Mouse (Mus musculus): ENCODE results near the gene Map7d2. TPM values are rescaled to one million over a fixed set of nuclear protein-coding genes. Genes with fewer than 3 reads are reported as not detected.

Map7d2 gene
- polyA plus RNA-seq, 1 experiment from 2014 or later, result 0.96 TPM

DNA sequence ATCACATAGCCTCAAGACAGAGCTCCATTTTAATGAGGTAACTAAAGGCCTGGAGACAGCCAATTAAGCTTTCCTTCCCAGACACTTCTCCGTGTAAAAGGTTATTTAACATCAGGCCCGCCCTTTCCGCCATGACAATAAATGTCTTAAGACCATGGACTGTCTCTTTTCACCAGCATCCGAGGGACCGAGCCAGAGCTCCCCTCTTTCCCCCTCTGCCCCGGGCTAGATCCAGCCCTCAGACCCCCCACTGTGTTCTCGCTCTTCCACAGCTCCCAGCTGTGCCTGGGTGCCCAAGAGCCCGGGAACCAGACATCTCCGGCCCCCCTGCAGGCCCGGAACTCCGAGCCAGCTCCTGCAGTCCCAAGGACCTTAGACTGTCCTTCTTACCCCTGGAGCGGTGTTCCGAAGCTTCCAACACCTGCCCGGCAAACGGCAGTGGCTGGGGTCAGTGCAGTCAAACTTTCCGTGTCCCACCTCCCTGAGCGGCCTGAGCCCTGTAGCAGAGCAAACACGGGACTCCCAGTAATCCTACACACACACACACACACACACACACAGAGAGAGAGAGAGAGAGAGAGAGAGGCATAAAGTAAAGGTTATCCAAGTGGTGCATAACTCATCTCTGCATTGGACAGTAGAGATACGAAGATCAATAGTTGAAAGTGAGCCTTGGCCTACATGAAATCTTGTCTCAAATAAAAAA is 94.1 kb downstream of the Map7d2 start:
- Histone ChIP-seq H3K27ac (ENCODE audit: low read length) (no peak overlapping the region), H3K9me3 (replicated peaks; ENCODE audit: control insufficient read depth, low read length) (no peaks in the 10 kb centered on the region), H3K4me2 (ENCODE audit: low read depth, low read length) (no peak overlapping the region), H3K27me3 (ENCODE audit: control insufficient read depth, insufficient read depth, low read length) (no peaks in the 10 kb centered on the region), H3K9ac (ENCODE audit: low read length) (no peak overlapping the region), H3K36me3 (ENCODE audit: control insufficient read depth, insufficient read depth) (no peaks in the 10 kb centered on the region), H3K4me1 (ENCODE audit: control insufficient read depth, insufficient read depth, low read length) (no peaks in the 10 kb centered on the region), H3K4me3 (ENCODE audit: low read length) (no peak overlapping the region)
- 51% methylated on average over 19 of the region's 19 CpGs for WGBS
- ATAC-seq (replicated peaks; ENCODE audit: extremely low read depth, insufficient read depth, low FRiP score), result no peak

- no peak overlapping the region for H3K4me3 ChIP-seq (ENCODE audit: low read length)
- H3K27ac ChIP-seq (ENCODE audit: low read length), result no peak overlapping the region
- no peaks in the 10 kb centered on the region for H3K36me3 ChIP-seq (ENCODE audit: control insufficient read depth, insufficient read depth)
- H3K9me3 ChIP-seq (replicated peaks; ENCODE audit: control insufficient read depth, low read length), result no peaks in the 10 kb centered on the region
- no peaks in the 10 kb centered on the region for H3K27me3 ChIP-seq (ENCODE audit: control insufficient read depth, insufficient read depth, low read length)
- ATAC-seq (replicated peaks; ENCODE audit: extremely low read depth, insufficient read depth, low FRiP score), result no peak
- H3K9ac ChIP-seq (ENCODE audit: low read length), result no peak overlapping the region
- WGBS, result 68% methylated on average over 4 of the region's 4 CpGs
- H3K4me1 ChIP-seq (ENCODE audit: control insufficient read depth, insufficient read depth, low read length), result no peaks in the 10 kb centered on the region
- no peak overlapping the region for H3K4me2 ChIP-seq (ENCODE audit: low read depth, low read length)
Observed at GRCm38 (mm10) chrX:159509042-159509441, 94.7 kb downstream of the Map7d2 start.

DNA sequence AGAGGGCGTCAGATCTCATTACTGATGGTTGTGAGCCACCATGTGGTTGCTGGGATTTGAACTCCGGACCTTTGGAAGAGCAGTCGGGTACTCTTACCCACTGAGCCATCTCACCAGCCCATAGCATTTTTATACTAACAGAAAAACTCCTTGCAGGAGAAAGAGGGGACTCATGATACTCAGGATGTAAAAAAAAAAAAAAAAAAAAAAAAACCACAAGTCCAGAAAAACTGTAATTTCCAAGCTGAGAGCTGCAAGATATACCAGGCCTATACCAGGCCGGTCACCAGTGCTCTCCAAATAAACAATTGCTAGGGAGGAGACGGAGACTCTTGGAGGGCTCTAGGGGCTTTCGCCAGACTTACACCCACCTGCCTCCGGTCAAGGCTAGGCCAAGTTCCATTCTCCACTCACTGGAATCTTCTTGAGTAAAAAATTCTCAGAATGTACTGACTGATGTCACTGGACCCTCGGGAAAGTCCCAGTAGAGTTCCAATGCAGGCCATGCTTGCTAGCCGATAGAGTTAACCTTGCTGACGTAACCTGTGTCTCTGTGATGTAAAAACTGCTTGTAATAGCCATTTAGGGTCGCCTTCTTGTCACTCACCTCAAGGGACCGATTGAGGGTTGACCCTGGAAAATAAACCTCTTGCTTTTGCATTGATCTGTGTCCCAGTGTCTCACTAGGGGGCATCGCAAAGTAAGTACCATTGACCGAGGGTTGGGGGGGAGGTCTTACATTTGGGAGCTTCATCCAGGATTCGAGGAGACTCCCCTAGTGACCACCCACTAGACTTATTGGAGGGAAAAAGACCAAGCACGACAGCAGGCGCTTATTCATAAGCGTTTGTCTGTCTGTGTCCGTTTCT is 95.7 kb downstream of the Map7d2 start:
- Histone ChIP-seq H3K4me2 (ENCODE audit: low read depth, low read length) (no peak overlapping the region), H3K4me3 (ENCODE audit: low read length) (no peak overlapping the region), H3K9ac (ENCODE audit: low read length) (no peak overlapping the region), H3K27me3 (ENCODE audit: control insufficient read depth, insufficient read depth, low read length) (no peaks in the 10 kb centered on the region), H3K4me1 (ENCODE audit: control insufficient read depth, insufficient read depth, low read length) (no peaks in the 10 kb centered on the region), H3K27ac (ENCODE audit: low read length) (no peak overlapping the region), H3K9me3 (replicated peaks; ENCODE audit: control insufficient read depth, low read length) (no peaks in the 10 kb centered on the region), H3K36me3 (ENCODE audit: control insufficient read depth, insufficient read depth) (no peaks in the 10 kb centered on the region)
- WGBS, result 72% methylated on average over 19 of the region's 19 CpGs
- no peak for ATAC-seq (replicated peaks; ENCODE audit: extremely low read depth, insufficient read depth, low FRiP score)

GRCm38 (mm10) chrX:159510716-159511051 is 96.3 kb downstream of the Map7d2 start:
- H3K4me3 ChIP-seq (ENCODE audit: low read length), result no peak overlapping the region
- no peaks in the 10 kb centered on the region for H3K4me1 ChIP-seq (ENCODE audit: control insufficient read depth, insufficient read depth, low read length)
- no peak overlapping the region for H3K4me2 ChIP-seq (ENCODE audit: low read depth, low read length)
- H3K36me3 ChIP-seq (ENCODE audit: control insufficient read depth, insufficient read depth), result no peaks in the 10 kb centered on the region
- H3K9ac ChIP-seq (ENCODE audit: low read length), result no peak overlapping the region
- WGBS, result 62% methylated on average over 9 of the region's 9 CpGs
- H3K27me3 ChIP-seq (ENCODE audit: control insufficient read depth, insufficient read depth, low read length), result no peaks in the 10 kb centered on the region
- H3K27ac ChIP-seq (ENCODE audit: low read length), result no peak overlapping the region
- ATAC-seq (replicated peaks; ENCODE audit: extremely low read depth, insufficient read depth, low FRiP score), result no peak
- no peaks in the 10 kb centered on the region for H3K9me3 ChIP-seq (replicated peaks; ENCODE audit: control insufficient read depth, low read length)

GRCm38 (mm10) chrX:159515599-159515998 is 101.2 kb downstream of the Map7d2 start:
- no peak overlapping the region for H3K27ac ChIP-seq (ENCODE audit: low read length)
- no peak overlapping the region for H3K9ac ChIP-seq (ENCODE audit: low read length)
- H3K36me3 ChIP-seq (ENCODE audit: control insufficient read depth, insufficient read depth), result no peaks in the 10 kb centered on the region
- WGBS, result 80% methylated on average over 6 of the region's 6 CpGs
- no peak for ATAC-seq (replicated peaks; ENCODE audit: extremely low read depth, insufficient read depth, low FRiP score)
- H3K4me1 ChIP-seq (ENCODE audit: control insufficient read depth, insufficient read depth, low read length), result no peaks in the 10 kb centered on the region
- no peaks in the 10 kb centered on the region for H3K9me3 ChIP-seq (replicated peaks; ENCODE audit: control insufficient read depth, low read length)
- no peak overlapping the region for H3K4me3 ChIP-seq (ENCODE audit: low read length)
- H3K4me2 ChIP-seq (ENCODE audit: low read depth, low read length), result no peak overlapping the region
- H3K27me3 ChIP-seq (ENCODE audit: control insufficient read depth, insufficient read depth, low read length), result no peaks in the 10 kb centered on the region

DNA sequence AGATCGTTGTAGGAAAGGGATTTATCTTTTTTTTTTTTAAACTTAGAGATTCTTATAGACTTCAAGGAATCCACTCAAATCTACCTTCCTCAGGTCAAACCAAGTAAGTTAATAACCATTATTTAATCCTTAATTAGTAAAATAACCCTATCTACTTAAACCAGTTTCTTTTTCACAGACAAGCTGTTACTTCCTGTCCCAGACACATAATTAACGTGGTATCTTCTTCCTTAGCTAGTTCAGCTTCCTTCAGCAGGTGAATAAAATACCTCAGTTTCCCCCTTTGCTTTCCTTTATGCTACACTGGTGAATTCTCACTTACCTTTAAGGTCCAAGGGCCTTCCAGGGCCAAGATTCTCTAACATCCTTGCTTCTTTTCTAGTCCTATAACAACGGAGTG is 107.4 kb downstream of the Map7d2 start:
- H3K4me3 ChIP-seq (ENCODE audit: low read length), result no peak overlapping the region
- ATAC-seq (replicated peaks; ENCODE audit: extremely low read depth, insufficient read depth, low FRiP score), result no peak

DNA sequence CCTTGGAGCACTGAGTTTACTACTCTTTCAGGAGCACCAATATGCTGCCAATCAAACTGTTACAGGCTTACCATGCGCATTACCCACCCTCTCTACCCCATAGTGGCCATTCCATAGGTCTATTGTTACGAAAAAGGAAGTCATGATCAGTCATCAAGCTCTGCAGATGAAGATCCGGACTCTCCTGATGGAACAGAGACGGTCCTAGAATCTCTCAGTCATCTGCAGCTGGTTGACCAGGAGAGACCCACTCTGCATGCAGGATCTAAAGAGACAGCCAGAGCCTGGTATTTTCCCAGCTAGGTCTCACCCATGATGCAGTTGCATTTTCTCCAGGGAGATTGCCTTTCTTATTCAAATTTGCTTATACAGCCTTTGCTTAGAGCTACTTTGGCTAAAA is 108.3 kb downstream of the Map7d2 start:
- Histone ChIP-seq H3K36me3 (ENCODE audit: control insufficient read depth, insufficient read depth) (no peaks in the 10 kb centered on the region), H3K9ac (ENCODE audit: low read length) (no peak overlapping the region), H3K27me3 (ENCODE audit: control insufficient read depth, insufficient read depth, low read length) (no peaks in the 10 kb centered on the region), H3K4me2 (ENCODE audit: low read depth, low read length) (no peak overlapping the region), H3K9me3 (replicated peaks; ENCODE audit: control insufficient read depth, low read length) (no peaks in the 10 kb centered on the region), H3K4me1 (ENCODE audit: control insufficient read depth, insufficient read depth, low read length) (no peaks in the 10 kb centered on the region), H3K27ac (ENCODE audit: low read length) (no peak overlapping the region), H3K4me3 (ENCODE audit: low read length) (no peak overlapping the region)
- WGBS, result 60% methylated on average over 4 of the region's 4 CpGs
- no peak for ATAC-seq (replicated peaks; ENCODE audit: extremely low read depth, insufficient read depth, low FRiP score)

More for the DNA sequence above, 107.4 kb downstream of the Map7d2 start:
- no peaks in the 10 kb centered on the region for H3K4me1 ChIP-seq (ENCODE audit: control insufficient read depth, insufficient read depth, low read length)
- H3K36me3 ChIP-seq (ENCODE audit: control insufficient read depth, insufficient read depth), result no peaks in the 10 kb centered on the region
- WGBS, result 56% methylated on average over 3 of the region's 3 CpGs
- no peak overlapping the region for H3K4me2 ChIP-seq (ENCODE audit: low read depth, low read length)
- no peak overlapping the region for H3K27ac ChIP-seq (ENCODE audit: low read length)
- no peaks in the 10 kb centered on the region for H3K27me3 ChIP-seq (ENCODE audit: control insufficient read depth, insufficient read depth, low read length)
- no peaks in the 10 kb centered on the region for H3K9me3 ChIP-seq (replicated peaks; ENCODE audit: control insufficient read depth, low read length)
- H3K9ac ChIP-seq (ENCODE audit: low read length), result no peak overlapping the region

DNA sequence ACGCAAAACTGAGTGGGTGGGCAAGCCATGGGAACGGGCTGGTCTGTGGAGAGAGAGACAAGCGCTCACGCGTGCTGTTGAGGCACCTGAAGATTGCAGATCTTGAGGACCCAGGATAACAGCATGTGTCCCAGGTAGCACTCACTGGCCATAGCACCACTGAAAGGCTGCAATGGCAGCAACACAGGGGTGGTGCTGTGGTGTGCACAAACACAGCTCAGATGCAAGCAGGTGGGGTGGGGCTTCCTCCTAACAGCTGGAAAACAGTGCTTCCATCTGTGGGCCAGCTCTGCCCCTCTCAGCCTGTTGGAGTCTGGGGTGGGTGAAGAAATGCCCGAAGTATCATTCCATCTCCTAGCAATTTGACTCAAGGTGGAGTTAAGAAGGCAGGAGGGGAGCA is 112.0 kb downstream of the Map7d2 start, which contains the start of gene Bclaf3:
Gene Bclaf3 (plus strand): TSS at position 301 of the 400 bp plus-strand sequence.
- Histone ChIP-seq H3K4me3 (ENCODE audit: low read length) (no peak within 1 kb of the TSS), H3K4me2 (ENCODE audit: low read depth, low read length) (no peak within 1 kb of the TSS), H3K27me3 (ENCODE audit: control insufficient read depth, insufficient read depth, low read length) (no peaks in the 10 kb centered on the region), H3K9ac (ENCODE audit: low read length) (no peak within 1 kb of the TSS), H3K4me1 (ENCODE audit: control insufficient read depth, insufficient read depth, low read length) (no peaks in the 10 kb centered on the region), H3K9me3 (replicated peaks; ENCODE audit: control insufficient read depth, low read length) (no peaks in the 10 kb centered on the region), H3K27ac (ENCODE audit: low read length) (no peak within 1 kb of the TSS), H3K36me3 (ENCODE audit: control insufficient read depth, insufficient read depth) (no peaks in the 10 kb centered on the region)
- WGBS, result 74% methylated on average over 6 of the region's 6 CpGs
- ATAC-seq (replicated peaks; ENCODE audit: extremely low read depth, insufficient read depth, low FRiP score), result no peak

DNA sequence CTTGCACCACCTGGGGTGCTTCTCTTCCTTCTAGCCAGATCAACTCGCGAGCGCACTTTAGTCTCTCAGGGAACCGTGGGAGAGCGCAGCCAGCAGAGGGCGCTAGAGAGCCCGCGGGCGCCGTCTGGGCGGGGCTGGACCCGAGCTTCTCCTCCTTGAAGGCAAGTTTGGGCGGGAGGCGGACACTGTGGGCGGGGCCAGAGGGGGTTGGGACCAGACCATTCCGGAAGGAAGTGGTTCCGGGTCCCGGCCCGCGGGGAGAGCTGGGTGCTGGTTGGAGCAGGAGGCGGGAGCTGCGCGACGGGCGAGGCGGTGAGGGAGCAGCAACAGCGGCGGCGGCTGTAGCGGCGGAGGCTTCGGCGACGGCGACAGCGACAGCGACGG is 118.0 kb downstream of the Map7d2 start:
- WGBS, result 10% methylated on average over 36 of the region's 38 CpGs
- Histone ChIP-seq H3K9me3 (replicated peaks; ENCODE audit: control insufficient read depth, low read length) (no peaks in the 10 kb centered on the region), H3K4me3 (ENCODE audit: low read length) (peak overlapping the region; percentile 73), H3K9ac (ENCODE audit: low read length) (peak overlapping the region; percentile 76), H3K4me2 (ENCODE audit: low read depth, low read length) (peak overlapping the region; percentile 63), H3K36me3 (ENCODE audit: control insufficient read depth, insufficient read depth) (no peaks in the 10 kb centered on the region), H3K4me1 (ENCODE audit: control insufficient read depth, insufficient read depth, low read length) (no peaks in the 10 kb centered on the region), H3K27ac (ENCODE audit: low read length) (peak overlapping the region; percentile 79), H3K27me3 (ENCODE audit: control insufficient read depth, insufficient read depth, low read length) (no peaks in the 10 kb centered on the region)
- ATAC-seq (replicated peaks; ENCODE audit: extremely low read depth, insufficient read depth, low FRiP score), result peak; percentile 99
